Mouse (Mus musculus): ENCODE data around the gene Lsamp. TPM values are rescaled to one million over a fixed set of nuclear protein-coding genes. Genes with fewer than 3 reads are reported as not detected.

The Lsamp gene
- polyA plus RNA-seq, 1 experiment from 2014 or later: 0.20 TPM

DNA sequence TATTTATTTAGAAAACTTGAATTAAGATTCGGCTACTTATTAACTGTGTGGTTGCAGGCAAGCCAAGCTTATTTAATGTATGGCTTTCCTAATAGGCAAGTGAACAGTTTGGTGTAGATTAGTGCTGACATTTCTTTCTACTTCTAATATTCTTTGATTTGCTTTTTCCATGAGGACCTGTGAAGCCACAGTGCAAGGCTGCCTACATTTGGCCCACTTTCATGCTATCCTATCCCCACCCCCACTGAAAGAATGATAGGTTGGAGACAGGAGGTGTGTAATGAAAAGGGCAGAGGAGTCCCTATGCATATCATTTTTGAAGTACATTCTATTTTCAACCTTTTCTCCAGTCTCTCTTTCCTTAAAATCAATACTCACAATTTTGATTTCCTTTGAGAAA, 1745.8 kb downstream of the Lsamp start:
- H3K27me3 ChIP-seq (replicated peaks; ENCODE audit: insufficient read depth, low read length): no peaks in the 10 kb centered on the region
- no peaks in the 10 kb centered on the region for H3K9me3 ChIP-seq (ENCODE audit: low read length)
- DNase-seq (ENCODE audit: low spot score): no peak
- no peak overlapping the region for H3K9ac ChIP-seq (replicated peaks; ENCODE audit: low read depth)
- no peak overlapping the region for H3K4me3 ChIP-seq (ENCODE audit: low read depth, low read length)
- no peaks in the 10 kb centered on the region for H3K4me1 ChIP-seq (ENCODE audit: insufficient read depth, low read depth, low read length)
- no peak overlapping the region for H3K27ac ChIP-seq (ENCODE audit: low read length)
- no peak for TF ChIP-seq CTCF (IDR thresholded peaks at IDR 0.05)
- no peak for TF ChIP-seq EP300 (IDR thresholded peaks at IDR 0.05)
- no peaks in the 10 kb centered on the region for H3K36me3 ChIP-seq (ENCODE audit: insufficient read depth, low read length)
- WGBS: 77% methylated on average over 1 of the region's 1 CpGs
- ATAC-seq: no peak
- no peak overlapping the region for H3K4me2 ChIP-seq (replicated peaks; ENCODE audit: low read depth, low read length)

- ATAC-seq: no peak
- 48% methylated on average over 4 of the region's 4 CpGs for WGBS
- H3K9ac ChIP-seq (replicated peaks; ENCODE audit: low read depth): no peak overlapping the region
Observed at GRCm38 (mm10) chr16:41745037-41745436, 1760.9 kb downstream of the Lsamp start.

DNA sequence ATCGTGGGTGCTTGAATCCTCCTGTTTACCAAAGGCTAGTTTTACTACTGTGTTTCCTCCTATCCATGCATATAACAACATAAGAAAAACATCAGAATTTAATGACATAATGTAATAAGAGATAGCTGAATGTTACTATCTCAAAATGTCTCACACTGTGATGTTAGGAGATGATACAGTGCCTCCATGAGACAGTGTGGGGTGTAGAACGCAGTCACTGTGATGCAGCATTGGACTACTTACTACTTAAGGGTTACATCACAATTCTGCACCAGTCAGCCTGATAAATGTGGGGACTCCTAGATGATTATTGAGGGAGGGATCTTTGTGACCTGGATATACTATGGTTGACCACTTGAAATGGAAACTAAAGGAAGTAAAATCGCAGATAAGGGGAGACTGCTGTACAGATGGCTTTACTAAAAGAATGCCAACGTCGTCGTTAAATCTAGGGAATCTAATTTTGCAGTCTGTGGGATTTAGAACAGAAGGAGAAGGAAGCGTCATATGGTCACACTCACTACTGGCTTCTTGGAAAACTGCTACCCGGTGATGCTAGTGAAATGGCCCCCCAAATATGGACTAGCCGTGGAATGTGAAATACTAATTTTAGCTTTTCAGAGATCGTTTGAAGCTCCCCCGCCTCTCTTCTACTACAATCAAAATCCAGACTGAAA, 1762.2 kb downstream of the Lsamp start:
- Histone ChIP-seq H3K4me2 (replicated peaks; ENCODE audit: low read depth, low read length) (no peak overlapping the region), H3K27me3 (replicated peaks; ENCODE audit: insufficient read depth, low read length) (no peaks in the 10 kb centered on the region), H3K4me1 (ENCODE audit: insufficient read depth, low read depth, low read length) (no peaks in the 10 kb centered on the region), H3K36me3 (ENCODE audit: insufficient read depth, low read length) (no peaks in the 10 kb centered on the region), H3K27ac (ENCODE audit: low read length) (no peak overlapping the region), H3K4me3 (ENCODE audit: low read depth, low read length) (no peak overlapping the region), H3K9me3 (ENCODE audit: low read length) (no peaks in the 10 kb centered on the region), H3K9ac (replicated peaks; ENCODE audit: low read depth) (no peak overlapping the region)
- 86% methylated on average over 11 of the region's 11 CpGs for WGBS
- DNase-seq (ENCODE audit: low spot score): no peak
- TF ChIP-seq CTCF (IDR thresholded peaks at IDR 0.05) (no peak), EP300 (IDR thresholded peaks at IDR 0.05) (no peak)
- ATAC-seq: no peak

More at GRCm38 (mm10) chr16:41745037-41745436, 1760.9 kb downstream of the Lsamp start:
- Histone ChIP-seq H3K4me3 (ENCODE audit: low read depth, low read length) (no peak overlapping the region), H3K9me3 (ENCODE audit: low read length) (no peaks in the 10 kb centered on the region), H3K36me3 (ENCODE audit: insufficient read depth, low read length) (no peaks in the 10 kb centered on the region), H3K4me1 (ENCODE audit: insufficient read depth, low read depth, low read length) (no peaks in the 10 kb centered on the region), H3K27me3 (replicated peaks; ENCODE audit: insufficient read depth, low read length) (no peaks in the 10 kb centered on the region), H3K4me2 (replicated peaks; ENCODE audit: low read depth, low read length) (no peak overlapping the region), H3K27ac (ENCODE audit: low read length) (no peak overlapping the region)
- DNase-seq (ENCODE audit: low spot score): no peak
- TF ChIP-seq EP300 (IDR thresholded peaks at IDR 0.05) (no peak), CTCF (IDR thresholded peaks at IDR 0.05) (no peak)

DNA sequence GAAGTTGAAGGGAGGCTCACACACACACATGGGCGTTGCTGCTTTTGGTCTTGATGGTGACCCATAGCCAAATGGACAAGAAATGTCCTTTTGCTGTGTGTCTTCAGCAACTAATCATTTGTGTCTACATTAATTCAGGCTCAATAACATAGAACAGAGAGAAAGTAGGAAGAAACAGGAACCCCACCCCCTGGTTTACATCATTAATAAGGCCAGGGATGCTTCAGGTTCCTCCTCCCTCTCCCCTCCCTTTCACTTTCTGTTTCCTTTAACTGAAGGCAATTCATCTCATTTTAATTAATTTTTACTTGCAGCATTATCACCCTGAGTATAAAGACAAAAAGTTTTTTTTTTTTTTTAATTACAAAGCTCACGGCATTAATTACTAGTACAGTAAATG, 1763.7 kb downstream of the Lsamp start:
- Histone ChIP-seq H3K27me3 (replicated peaks; ENCODE audit: insufficient read depth, low read length) (no peaks in the 10 kb centered on the region), H3K4me3 (ENCODE audit: low read depth, low read length) (no peak overlapping the region), H3K4me1 (ENCODE audit: insufficient read depth, low read depth, low read length) (no peaks in the 10 kb centered on the region), H3K9ac (replicated peaks; ENCODE audit: low read depth) (no peak overlapping the region), H3K36me3 (ENCODE audit: insufficient read depth, low read length) (no peaks in the 10 kb centered on the region), H3K4me2 (replicated peaks; ENCODE audit: low read depth, low read length) (no peak overlapping the region), H3K27ac (ENCODE audit: low read length) (no peak overlapping the region), H3K9me3 (ENCODE audit: low read length) (no peaks in the 10 kb centered on the region)
- no peak for TF ChIP-seq EP300 (IDR thresholded peaks at IDR 0.05)
- no peak for TF ChIP-seq CTCF (IDR thresholded peaks at IDR 0.05)
- WGBS: 92% methylated on average over 2 of the region's 2 CpGs
- DNase-seq (ENCODE audit: low spot score): no peak
- no peak for ATAC-seq

DNA sequence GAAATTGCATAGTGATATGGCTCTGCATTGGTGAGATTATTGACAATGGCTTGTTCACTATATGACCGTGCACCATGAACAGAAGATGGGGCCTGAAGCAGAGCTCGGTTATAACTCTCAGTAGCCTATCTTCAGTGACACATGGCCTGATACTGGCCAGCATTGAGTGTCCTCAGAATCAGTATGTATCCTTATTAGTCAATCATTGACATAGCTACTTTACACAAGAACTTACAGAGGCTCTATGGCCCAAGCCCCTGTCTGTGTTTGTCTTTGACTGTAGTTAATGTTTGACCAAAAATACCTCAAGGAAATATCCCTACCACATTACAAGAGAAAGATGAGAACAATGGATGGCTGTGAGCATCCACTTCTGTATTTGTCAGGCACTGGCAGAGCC, 1764.6 kb downstream of the Lsamp start:
- 69% methylated on average over 2 of the region's 2 CpGs for WGBS
- no peak for DNase-seq (ENCODE audit: low spot score)
- Histone ChIP-seq H3K9ac (replicated peaks; ENCODE audit: low read depth) (no peak overlapping the region), H3K36me3 (ENCODE audit: insufficient read depth, low read length) (no peaks in the 10 kb centered on the region), H3K4me3 (ENCODE audit: low read depth, low read length) (no peak overlapping the region), H3K4me2 (replicated peaks; ENCODE audit: low read depth, low read length) (no peak overlapping the region), H3K27me3 (replicated peaks; ENCODE audit: insufficient read depth, low read length) (no peaks in the 10 kb centered on the region), H3K4me1 (ENCODE audit: insufficient read depth, low read depth, low read length) (no peaks in the 10 kb centered on the region), H3K9me3 (ENCODE audit: low read length) (no peaks in the 10 kb centered on the region), H3K27ac (ENCODE audit: low read length) (no peak overlapping the region)
- no peak for ATAC-seq
- no peak for TF ChIP-seq CTCF (IDR thresholded peaks at IDR 0.05)
- TF ChIP-seq EP300 (IDR thresholded peaks at IDR 0.05): no peak

- Histone ChIP-seq H3K4me2 (replicated peaks; ENCODE audit: low read depth, low read length) (no peak overlapping the region), H3K27ac (ENCODE audit: low read length) (no peak overlapping the region), H3K9me3 (ENCODE audit: low read length) (no peaks in the 10 kb centered on the region), H3K4me1 (ENCODE audit: insufficient read depth, low read depth, low read length) (no peaks in the 10 kb centered on the region), H3K4me3 (ENCODE audit: low read depth, low read length) (no peak overlapping the region), H3K36me3 (ENCODE audit: insufficient read depth, low read length) (no peaks in the 10 kb centered on the region), H3K27me3 (replicated peaks; ENCODE audit: insufficient read depth, low read length) (no peaks in the 10 kb centered on the region), H3K9ac (replicated peaks; ENCODE audit: low read depth) (no peak overlapping the region)
- ATAC-seq: no peak
- no peak for DNase-seq (ENCODE audit: low spot score)
- WGBS: 64% methylated on average over 6 of the region's 6 CpGs
- TF ChIP-seq EP300 (IDR thresholded peaks at IDR 0.05) (no peak), CTCF (IDR thresholded peaks at IDR 0.05) (no peak)
Observed at GRCm38 (mm10) chr16:41764285-41764684, 1780.1 kb downstream of the Lsamp start.
